10 mouse cellular contexts compared by ENCODE assay signal in the genomic region with DNA sequence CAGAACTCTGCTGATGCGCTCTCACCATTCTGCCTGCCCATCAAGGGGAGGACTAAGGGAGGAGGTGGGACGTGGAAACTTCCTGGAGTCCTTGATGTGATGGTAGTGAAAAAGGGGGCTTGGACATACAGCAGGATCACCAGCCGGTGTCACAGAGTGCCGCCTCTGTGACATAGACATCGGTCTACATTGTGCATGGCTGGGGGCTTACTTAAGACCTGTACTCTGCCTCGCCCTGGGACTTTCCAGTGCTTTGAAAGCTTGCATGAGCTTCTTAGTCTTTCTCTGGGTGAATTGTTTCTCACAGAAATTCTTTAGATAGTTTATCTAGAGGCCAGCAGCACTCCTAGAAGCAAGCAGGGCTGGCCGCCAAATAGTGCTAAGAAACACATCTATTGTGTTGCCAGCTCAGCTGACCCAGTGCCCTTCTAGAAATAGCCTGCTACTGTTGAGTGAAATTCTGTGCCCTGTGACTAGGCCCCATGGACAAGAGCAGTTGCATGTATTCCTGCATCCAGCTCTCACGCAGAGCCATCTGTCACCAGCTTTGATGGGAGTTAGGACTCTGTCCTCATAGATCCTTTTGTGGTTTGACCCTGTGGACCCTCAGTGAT. TPM values are rescaled to one million over a fixed set of nuclear protein-coding genes. Genes with fewer than 3 reads are reported as not detected.
A peak's percentile ranks its signal among the peaks of the same experiment; 100 is the strongest.
DNase-seq lines count a peak whose midpoint lies in the region; ATAC-seq and TF ChIP-seq lines count a peak whose summit lies in the region.
"Had no signal": no experiment of that assay in that cellular context is flagged by ENCODE, and none has a peak within 500 bp of the region (broad histone marks: within the 10 kb centered on the region; RNA-seq: fewer than 3 reads in every experiment).

No protein-coding gene starts in this region.

- peak overlapping the region; percentile 28; the same call in 1 of the 2 replicates for H3K4me2 ChIP-seq in heart, embryonic 16.5 days (ENCODE audit: low read depth, low read length)

- no peaks in the 10 kb centered on the region for H3K27me3 ChIP-seq in heart, embryonic 16.5 days (ENCODE audit: control insufficient read depth, insufficient read depth, low read length)

- peak overlapping the region; percentile 98 for H3K27ac ChIP-seq in heart, embryonic 16.5 days (ENCODE audit: low read length)
- H3K27ac ChIP-seq: liver, embryonic 14.5 days had no signal

- WGBS in heart, embryonic 16.5 days: 16% methylated on average over 8 of the region's 8 CpGs
- 36% methylated on average over 8 of the region's 8 CpGs for WGBS in lung, adult 2 months

- intact Hi-C loops in heart, postnatal 25 days (cut with DNase I): no loop called here

- no peak for TF ChIP-seq CTCF in lung, adult 2 months (IDR thresholded peaks at IDR 0.05; ENCODE audit: insufficient read depth, low read length)

- peaks cover 4% of the 10 kb centered on the region; the same call in 1 of the 2 replicates for H3K36me3 ChIP-seq in heart, embryonic 16.5 days (ENCODE audit: control insufficient read depth, insufficient read depth)

- DNase-seq in heart, adult 11 months: peak; percentile 96
- no peak for DNase-seq in heart, postnatal 25 days (ENCODE audit: low spot score)
- DNase-seq in adrenal gland, postnatal 10 days: peak; percentile 75
- DNase-seq in lung, adult 2 months: peak; percentile 25
- no peak for DNase-seq in thymus, postnatal 4 days
- no peak for DNase-seq in frontal cortex, postnatal 25 days (ENCODE audit: low spot score in 2 of 2)
- no peak for DNase-seq in urinary bladder, postnatal 14 days (ENCODE audit: low spot score)

- no peaks in the 10 kb centered on the region for H3K9me3 ChIP-seq in heart, embryonic 16.5 days (replicated peaks; ENCODE audit: control insufficient read depth, low read length)

- H3K4me1 ChIP-seq in heart, embryonic 16.5 days (ENCODE audit: control insufficient read depth, insufficient read depth, low read length): peaks cover 45% of the 10 kb centered on the region
- H3K4me1 ChIP-seq in lung, adult 2 months (ENCODE audit: control insufficient read depth, insufficient read depth, low read length): peaks cover 5% of the 10 kb centered on the region; the same call in 1 of the 2 replicates

- TF ChIP-seq POLR2A in lung, adult 2 months (IDR thresholded peaks at IDR 0.05; ENCODE audit: borderline replicate concordance, extremely low read depth, low read depth, low read length): no peak

- peak overlapping the region; percentile 44 for H3K9ac ChIP-seq in heart, embryonic 16.5 days (ENCODE audit: low read length)
- H3K9ac ChIP-seq: liver, embryonic 14.5 days had no signal

- ATAC-seq in heart, embryonic 16.5 days (replicated peaks; ENCODE audit: extremely low read depth, insufficient read depth, low FRiP score): peak; percentile 90

- H3K4me3 ChIP-seq in heart, embryonic 16.5 days (ENCODE audit: low read length): no peak overlapping the region
- no peak overlapping the region for H3K4me3 ChIP-seq in lung, adult 2 months (replicated peaks; ENCODE audit: extremely low read depth, low read depth, low read length)

RNA-seq across cellular contexts. Expression of a gene that starts 40.0 kb away (rescaled TPM):
- total RNA-seq in heart, postnatal 25 days (2021): not detected
- total RNA-seq in adrenal gland, postnatal 10 days (2021): not detected
- not detected in 2 replicates for polyA plus RNA-seq in heart, embryonic 16.5 days (2015; fragmentation: Nextera tagmentation; extraction: Ambion mirVana)
- not detected in 2 replicates for polyA plus RNA-seq in lung, adult 2 months (2012; rRNA removed)
- polyA plus RNA-seq: embryonic facial prominence, embryonic 11.5 days; liver, embryonic 14.5 days had no signal

Comparison
In these comparisons a context has a peak if more than half of its experiments do, and no peak if none do; other contexts are left out.
1. DNase-seq: peak in heart, adult 11 months (single experiment), adrenal gland, postnatal 10 days (single experiment) and lung, adult 2 months (single experiment); none in heart, postnatal 25 days (single experiment), thymus, postnatal 4 days (single experiment), frontal cortex, postnatal 25 days (0 of 2) and urinary bladder, postnatal 14 days (single experiment).